Mouse (Mus musculus) E14TG2a.4 (cell line): ENCODE results near the gene Cyth1.

ENCODE experiments used
- CTCF ChIP-seq: conservative IDR thresholded peaks from 2 replicates; pipeline ENCODE4 v1.5.1; 2014; ENCODE audit warnings: low read length
- NANOG ChIP-seq: IDR thresholded peaks from 2 replicates; pipeline ENCODE4 v1.6.1; 2014; ENCODE audit warnings: borderline replicate concordance, low read length, mixed read lengths

GRCm38 (mm10) chr11:118265621-118266020 lies 17.2 kb upstream of the Cyth1 start:
- no peak for TF ChIP-seq CTCF
- no peak for TF ChIP-seq NANOG
